Mouse (Mus musculus): ENCODE results near the gene Bicral.

Bicral gene

GRCm38 (mm10) chr17:46750580-46750979 lies 107.7 kb downstream of the Bicral start:
- DNase-seq, result no peak

- DNase-seq, result no peak
These were observed 109.0 kb downstream of the Bicral start for GRCm38 (mm10) chr17:46749282-46749681.

Data from embryo, embryonic 11 days (tissue).